Mouse (Mus musculus) layer of hippocampus, postnatal 36 days (tissue): ENCODE results near the gene Crygc. TPM values are rescaled to one million over a fixed set of nuclear protein-coding genes. Genes with fewer than 3 reads are reported as not detected.
A peak's percentile ranks its signal among the peaks of the same experiment; 100 is the strongest.

ENCODE experiments used
- DNase-seq, 2 experiments: peaks; one replicate each; pipeline ENCODE4 v3.0.0; 2022
- total RNA-seq, 2 experiments: library from RNA; stranded (reverse); gene quantifications; 2 replicates each; pipeline ENCODE4 v1.2.3; 2021

Gene Crygc
- total RNA-seq, result not detected

DNA sequence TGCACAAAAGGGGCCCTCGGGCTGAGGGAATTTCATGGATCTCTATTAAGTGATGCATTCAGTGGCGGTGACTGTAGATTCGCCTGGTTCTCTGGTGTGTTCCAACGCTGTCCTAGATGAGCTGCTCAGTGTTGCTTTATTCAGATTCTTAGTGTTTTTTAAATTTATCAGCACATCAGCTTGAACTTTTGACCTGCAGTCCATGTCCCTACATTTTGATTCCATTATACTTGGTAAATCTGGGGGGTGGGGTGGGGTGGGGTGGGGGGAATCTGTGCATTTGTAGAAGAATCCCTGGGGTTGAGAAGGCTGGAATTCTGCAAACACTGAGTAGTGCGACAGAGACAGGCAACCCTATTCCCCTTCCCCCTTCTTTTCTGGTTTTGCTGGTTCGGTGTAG, at the start of gene Crygc:
TSS of gene Crygc (minus strand) at position 101 of the 400 bp plus-strand sequence.
- DNase-seq, result no peak

- peak in 1 of 2 experiments; percentile 24 for DNase-seq
These were observed 49.3 kb upstream of the Crygc start, which contains the start of gene D630023F18Rik for GRCm38 (mm10) chr1:65122574-65123372. Gene D630023F18Rik, minus strand, starts transcription at chr1:65123214.

- no peak for DNase-seq
These were observed 45.9 kb upstream of the Crygc start, which contains the start of gene Gm28845 for GRCm38 (mm10) chr1:65119438-65119837. Gene Gm28845, minus strand, starts transcription at chr1:65119558.

- DNase-seq, result no peak
These were observed 44.8 kb upstream of the Crygc start for GRCm38 (mm10) chr1:65118150-65118913.

- DNase-seq, result no peak
These were observed 40.2 kb upstream of the Crygc start for GRCm38 (mm10) chr1:65113536-65114172.

GRCm38 (mm10) chr1:65112807-65113196, 39.3 kb upstream of the Crygc start:
- DNase-seq, result no peak

DNA sequence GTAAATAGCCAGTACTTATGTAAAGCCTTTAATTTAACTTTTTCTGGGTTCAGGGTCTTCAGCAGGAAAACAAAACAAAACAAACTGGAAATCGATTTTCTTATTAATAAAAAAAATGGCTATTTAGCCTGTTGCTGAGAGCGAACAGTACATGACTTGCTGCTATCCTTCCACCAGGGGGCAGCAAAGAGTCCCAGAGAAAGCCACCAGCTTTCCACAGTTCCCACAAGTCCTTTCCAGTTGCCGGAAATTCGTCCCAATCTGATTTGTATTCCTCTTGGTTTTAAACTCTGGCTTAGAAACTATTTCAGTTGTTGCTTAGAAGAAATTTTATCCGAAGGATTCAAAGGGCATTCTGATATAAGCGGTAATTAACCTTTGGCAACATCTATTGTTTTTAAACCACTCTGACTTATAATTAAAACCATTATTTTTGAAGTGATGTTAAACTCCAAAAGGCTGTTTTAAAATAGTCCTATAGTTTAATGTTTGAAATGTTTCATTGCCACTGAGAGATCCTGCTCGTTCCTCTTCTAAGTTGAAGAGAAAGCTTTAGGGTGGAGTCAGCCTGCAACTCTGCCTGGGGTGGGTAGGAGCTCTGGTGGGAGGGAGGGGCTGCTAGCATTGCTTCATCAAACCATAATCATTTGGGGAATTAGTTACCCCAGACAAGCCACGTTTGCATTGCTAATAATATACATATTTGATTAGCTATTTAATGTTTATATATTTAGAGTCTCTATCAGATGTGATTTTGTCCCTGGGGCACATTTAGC, 38.7 kb upstream of the Crygc start:
- DNase-seq, result peak; percentile 52 to 66

- no peak for DNase-seq
These were observed 36.4 kb upstream of the Crygc start for GRCm38 (mm10) chr1:65109756-65110435.

GRCm38 (mm10) chr1:65109196-65109595, 35.7 kb upstream of the Crygc start:
- DNase-seq, result no peak

DNA sequence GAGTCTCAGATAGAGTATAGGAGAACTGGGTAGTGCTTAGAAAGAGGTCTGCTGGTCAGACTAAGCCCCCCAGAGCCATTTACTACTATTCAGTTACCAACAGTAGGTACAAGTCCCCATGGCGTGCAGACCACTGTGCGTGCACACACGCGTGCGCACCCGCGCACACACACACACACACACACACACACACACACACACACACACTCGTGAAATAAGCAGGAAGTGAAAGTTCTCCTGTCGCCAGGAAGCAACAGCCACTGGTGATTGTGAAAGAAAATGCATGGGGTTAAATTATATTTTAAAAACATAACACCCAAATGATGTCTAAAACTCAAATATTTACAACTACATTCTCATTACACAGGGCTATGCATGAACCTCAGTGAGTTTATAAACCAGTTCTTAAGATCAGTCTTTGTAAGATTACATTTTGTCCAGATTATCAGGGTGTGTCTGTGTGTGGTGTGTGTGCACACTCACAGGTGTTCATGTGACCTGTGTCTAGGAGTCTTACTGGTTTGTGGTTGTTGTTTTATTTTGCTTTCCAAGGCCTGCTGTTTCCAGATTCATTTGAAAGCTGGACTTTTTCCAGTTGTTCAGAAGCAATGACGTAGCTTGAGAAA, 34.3 kb upstream of the Crygc start:
- no peak for DNase-seq

- no peak for DNase-seq
These were observed 29.8 kb upstream of the Crygc start, which contains the start of gene Cryga for GRCm38 (mm10) chr1:65103273-65103672. Gene Cryga, minus strand, starts transcription at chr1:65103373.

DNA sequence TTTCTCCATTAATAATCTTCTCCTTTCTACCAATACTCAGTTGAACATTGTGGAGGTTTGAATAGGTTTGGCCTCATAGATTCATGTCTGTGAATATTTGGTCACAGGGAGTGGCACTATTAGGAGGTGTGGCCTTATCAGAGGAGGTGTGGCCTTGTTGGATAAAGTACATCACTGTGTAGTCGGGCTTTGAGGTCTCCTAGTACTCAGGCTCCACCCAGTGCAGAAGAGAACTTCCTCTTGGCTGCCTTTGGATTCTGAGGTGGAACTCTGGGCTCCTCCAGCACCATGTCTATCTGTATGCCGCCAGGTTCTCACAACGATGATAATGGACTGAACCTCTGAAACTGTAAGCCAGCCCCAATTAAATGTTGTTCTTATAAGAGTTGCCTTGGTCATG, 23.5 kb upstream of the Crygc start:
- DNase-seq, result no peak

DNA sequence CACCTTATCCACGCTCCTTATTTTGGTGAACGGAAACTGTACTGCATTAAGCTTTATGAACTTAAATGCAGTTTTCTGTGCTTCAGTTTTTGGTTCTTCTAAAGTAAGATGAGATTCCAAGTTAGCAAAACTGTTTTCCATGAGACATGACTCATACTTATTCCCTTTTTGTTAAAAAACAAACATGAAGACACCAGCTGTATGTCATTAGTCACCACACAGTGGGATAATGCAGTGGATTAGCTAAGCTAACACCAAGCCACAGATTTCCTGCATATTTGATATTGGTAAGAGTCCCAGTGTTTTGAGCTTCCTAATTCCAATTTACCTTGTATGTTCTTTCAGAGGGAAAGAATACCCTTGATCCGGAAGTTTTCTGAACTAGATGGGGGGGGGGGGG, 18.1 kb upstream of the Crygc start:
- DNase-seq, result no peak

DNA sequence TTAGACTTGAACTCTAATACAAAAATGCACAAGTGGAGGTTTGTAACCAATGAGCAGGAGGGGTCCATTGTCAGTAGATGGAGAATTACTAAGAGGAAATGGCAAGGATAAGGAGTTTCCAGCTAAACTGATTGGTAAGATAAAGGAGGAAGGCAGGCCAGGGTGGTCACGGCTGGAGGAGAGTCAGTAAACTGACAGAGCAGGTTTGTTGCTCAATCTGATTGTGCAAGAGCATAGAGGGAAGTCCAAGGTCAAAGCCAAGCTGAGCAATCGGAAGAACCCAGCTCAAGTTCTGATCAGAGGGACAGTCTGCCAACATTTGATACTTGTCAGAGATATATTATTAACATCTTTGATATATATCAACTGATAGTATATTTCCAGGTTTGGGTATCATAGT, 16.9 kb upstream of the Crygc start:
- no peak for DNase-seq

DNA sequence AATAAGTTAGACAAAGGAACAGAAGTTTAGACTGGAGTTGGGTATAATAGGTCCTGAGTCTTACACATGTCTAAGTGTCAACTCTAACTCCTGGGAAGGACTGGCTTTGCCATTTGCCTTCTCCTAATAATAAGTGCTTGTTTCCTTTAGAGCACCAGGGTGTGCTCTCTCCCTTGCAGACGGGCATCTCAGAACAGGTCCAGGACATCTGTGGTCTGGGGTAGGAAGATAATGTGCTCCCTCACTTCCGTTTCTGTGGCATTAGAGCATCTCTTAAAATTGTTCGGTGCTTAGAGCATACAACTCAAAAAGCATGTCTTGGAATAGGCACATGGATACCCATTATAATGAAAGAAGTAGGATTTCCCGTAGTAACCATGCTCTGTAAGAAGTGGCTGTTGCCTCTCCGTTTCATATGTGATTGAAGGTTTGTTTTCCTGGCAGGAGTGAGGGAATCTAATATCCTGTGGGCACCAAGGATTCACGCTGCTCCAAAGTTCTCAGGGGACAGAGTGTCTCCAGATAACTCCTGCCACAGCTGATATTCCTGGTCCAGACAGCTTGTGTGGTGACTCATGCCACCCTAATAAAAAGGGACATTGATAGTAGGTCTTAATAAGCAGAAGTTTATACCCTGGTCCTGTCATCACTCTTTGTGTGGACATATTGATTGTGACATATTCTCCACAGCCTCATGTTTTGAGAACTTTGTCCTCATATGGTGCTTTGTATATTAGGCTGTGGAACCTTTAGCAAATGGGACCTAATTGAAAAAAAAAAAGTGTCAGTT, 15.3 kb upstream of the Crygc start:
- DNase-seq, result no peak

DNA sequence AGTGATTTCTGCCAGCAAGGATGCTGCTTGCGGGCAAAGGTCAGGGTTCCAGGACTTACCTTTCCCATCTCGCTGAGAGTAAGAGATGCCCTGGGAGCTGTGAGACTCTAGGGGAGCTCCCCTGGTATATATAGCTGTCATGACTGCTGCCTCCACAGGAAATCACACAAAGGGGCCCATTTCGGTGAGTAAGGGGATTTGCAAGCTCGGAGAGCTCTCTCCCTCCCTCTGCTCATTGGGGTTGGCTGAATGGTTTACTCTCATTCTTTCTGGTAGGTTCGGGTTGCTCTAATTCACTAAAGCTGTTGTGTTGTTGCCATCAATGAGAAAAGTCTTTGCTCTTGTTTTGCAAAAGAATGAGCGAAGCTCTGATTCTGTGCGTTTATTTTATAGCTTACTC, 8.7 kb upstream of the Crygc start, which contains the start of gene Crygb:
TSS of gene Crygb (minus strand) at position 101 of the 400 bp plus-strand sequence.
- no peak for DNase-seq

DNA sequence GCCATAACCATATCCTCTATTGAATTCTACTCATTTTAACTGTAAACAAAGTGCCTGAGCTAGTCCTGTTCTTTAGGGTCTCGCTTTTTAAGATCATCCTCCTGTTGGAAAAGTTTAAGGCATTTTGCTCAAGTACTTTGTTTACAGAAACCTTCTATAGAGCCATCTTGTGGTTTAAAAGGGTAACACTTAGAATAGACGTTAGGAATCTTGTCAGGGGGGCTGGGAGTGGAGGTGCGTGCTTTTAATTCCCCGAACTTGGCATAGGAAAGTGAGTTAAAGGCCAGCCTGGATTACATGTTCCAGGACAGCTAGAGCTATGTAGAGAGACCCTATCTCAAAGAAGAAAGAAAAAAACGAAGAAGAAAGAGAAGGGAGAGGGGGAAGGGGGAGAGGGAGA, 2.1 kb upstream of the Crygc start:
- DNase-seq, result no peak

DNA sequence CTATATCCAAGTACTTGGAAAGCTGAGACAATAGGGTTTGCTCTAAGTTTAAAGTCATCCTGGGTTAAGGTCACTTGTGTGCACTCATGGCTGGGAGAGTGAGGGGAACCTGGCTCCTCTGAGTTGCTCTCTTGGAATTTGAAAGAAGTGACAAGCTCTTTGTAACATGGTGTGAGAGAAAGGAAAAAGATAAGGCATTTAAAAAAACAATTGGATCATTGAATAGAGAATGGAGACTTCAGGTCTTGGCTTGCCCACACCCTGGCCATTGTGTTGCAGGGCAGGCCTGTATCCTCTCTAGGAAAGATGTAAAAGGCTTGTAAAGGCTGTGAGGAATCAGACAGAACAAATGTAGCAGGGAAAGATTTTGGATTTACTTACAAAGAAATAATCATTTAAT, 5.6 kb downstream of the Crygc start:
- DNase-seq, result no peak

DNA sequence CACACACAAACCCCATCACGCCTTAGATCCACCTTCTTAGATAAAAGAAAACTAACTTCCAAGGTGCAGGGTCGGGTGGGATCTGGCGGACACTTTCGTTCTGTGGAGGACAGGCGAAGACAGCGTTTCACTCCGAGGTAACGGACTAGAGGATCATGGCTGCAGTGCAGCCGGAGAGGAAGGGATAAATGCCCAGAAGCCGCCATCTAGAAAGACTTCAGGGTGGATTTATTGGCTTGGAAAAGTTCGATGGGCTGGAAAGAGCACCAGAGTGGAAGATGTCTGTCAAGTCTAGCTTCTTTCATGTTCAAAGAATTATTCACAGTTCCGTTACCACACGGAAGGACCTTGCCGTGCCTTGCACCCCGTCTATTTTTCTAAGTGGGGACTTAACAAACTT, 9.3 kb downstream of the Crygc start:
- no peak for DNase-seq

DNA sequence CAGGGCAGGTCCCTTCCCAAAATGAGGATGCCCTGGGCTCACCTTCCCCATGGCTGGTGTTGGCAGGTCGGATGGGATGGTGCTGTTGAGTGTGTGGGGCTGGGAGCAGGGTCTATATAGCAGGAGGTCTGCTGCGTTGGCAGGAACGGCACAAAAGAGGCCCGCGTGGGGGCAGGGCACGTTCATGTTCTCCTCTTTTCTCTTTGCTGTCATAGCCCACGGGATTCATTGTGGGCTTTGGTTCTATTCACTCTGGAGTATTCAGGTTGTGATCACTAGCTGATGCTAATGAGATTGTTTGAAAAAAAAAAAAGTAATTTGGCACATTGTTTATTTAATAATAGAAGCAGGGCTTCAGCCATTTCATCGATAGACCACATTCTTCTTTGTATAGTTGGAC, 10.1 kb downstream of the Crygc start, which contains the start of gene Crygd:
TSS of gene Crygd (minus strand) at position 101 of the 400 bp plus-strand sequence.
- DNase-seq, result no peak
